Mouse (Mus musculus) megakaryocyte-erythroid progenitor cell, adult 5-6 weeks (primary cell): ENCODE data around the gene Pnliprp1. TPM values are rescaled to one million over a fixed set of nuclear protein-coding genes. Genes with fewer than 3 reads are reported as not detected.

Experiments
- ATAC-seq: replicated peaks from 2 replicates; pipeline ENCODE4 v1.8.0; 2016; ENCODE audit warnings: mild to moderate bottlenecking, inconsistent platforms; ENCODE audit not compliant: severe bottlenecking, poor library complexity, low FRiP score, low TSS enrichment
- total RNA-seq, 2 experiments: library from RNA; stranded (forward) in 1 of 2; stranded (reverse) in 1 of 2; fragments of 200-1000, 215-1000 nt in 1 of 2; fragments of >200 nt in 1 of 2; fragmentation: Nextera tagmentation in 1 of 2; gene quantifications; 2 replicates each; pipeline ENCODE4 v1.2.3; 2014 to 2017

Pnliprp1 gene
- total RNA-seq (2014; fragmentation: Nextera tagmentation) (not detected in 2 replicates), total RNA-seq (2017) (not detected in 2 replicates)

GRCm38 (mm10) chr19:58728445-58729031 is at the start of gene Pnliprp1:
Gene Pnliprp1 (plus strand): TSS chr19:58728887.
- ATAC-seq = no peak

GRCm38 (mm10) chr19:58688933-58689332 is 39.8 kb upstream of the Pnliprp1 start:
- ATAC-seq = no peak

DNA sequence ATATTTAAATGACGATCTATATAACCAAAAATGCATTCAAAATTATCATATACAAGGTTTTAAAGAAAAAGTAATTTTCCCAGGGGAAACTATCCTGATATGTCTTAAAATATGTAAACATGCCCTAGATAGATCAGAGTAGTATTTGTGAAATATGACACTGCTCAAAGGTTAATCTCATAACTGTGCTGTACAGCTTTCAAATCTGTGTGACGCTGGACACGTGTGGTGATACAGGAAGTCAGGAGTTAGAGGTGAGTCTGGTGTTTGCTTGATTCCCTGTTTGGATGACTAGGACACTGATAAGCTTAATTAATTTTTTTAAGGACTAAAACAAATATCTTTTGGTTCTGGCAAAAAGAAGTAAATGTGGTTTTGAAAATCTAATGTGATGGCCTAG is 33.4 kb upstream of the Pnliprp1 start:
- ATAC-seq = no peak

DNA sequence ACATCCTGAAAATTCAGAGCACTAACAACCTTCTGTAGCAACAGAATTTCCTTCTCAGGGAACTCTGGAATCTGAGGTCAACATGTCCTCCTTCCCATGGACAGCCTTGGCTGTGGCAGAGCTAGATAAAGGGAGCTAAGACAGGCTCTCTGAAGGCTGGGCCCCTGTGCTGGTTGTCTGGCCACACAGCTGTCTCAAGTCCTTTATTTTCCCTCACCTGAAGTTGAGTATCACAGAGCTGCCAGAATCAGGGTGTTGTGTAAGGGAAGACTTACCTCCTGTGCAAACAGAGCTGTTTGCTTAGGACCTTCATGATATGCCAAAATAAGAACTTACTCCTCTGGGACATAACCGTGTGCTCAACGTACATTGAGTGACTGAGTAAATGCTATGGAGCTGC is 32.5 kb upstream of the Pnliprp1 start:
- ATAC-seq = no peak

GRCm38 (mm10) chr19:58704556-58704955 is 24.1 kb upstream of the Pnliprp1 start:
- ATAC-seq = no peak

DNA sequence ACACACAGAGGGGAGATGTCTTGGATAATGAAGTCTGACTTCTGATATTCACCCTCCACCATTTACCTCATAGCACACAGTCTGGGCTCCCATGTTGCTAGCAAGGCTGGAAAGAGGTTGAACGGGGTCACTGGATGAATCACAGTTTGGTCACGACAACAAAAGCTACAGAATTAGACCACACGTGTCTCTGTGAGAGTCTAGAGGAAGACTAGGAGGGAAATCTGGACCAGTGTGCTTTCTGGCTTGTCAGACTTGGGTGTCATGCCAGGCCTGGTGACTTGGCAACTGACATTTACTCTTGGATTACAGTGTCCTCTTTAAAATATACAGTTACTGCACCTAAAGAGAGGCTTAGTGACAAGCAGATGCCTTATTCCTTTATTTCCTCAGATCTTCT is 20.1 kb upstream of the Pnliprp1 start:
- no peak for ATAC-seq

DNA sequence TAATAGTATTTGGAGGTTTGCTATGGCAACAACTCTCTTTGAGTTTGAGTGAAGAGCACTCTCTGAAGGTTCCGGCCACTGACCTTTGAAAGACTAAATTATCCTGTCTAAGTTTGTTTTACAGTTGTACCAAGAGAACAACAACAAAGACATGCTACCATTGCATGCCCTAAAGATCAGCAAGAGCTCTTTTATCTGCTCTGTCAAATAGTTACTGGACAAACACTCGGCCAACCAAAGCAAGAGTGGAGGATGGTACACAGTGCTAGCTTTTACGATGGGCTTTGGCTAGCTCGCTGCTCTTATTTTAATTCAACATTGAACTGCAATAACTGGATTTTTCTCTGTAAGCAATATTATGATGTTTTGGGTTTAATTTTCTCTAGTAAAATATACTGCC is 10.8 kb upstream of the Pnliprp1 start:
- ATAC-seq = no peak

- ATAC-seq = no peak
These were observed 8.2 kb upstream of the Pnliprp1 start for GRCm38 (mm10) chr19:58720439-58720838.

DNA sequence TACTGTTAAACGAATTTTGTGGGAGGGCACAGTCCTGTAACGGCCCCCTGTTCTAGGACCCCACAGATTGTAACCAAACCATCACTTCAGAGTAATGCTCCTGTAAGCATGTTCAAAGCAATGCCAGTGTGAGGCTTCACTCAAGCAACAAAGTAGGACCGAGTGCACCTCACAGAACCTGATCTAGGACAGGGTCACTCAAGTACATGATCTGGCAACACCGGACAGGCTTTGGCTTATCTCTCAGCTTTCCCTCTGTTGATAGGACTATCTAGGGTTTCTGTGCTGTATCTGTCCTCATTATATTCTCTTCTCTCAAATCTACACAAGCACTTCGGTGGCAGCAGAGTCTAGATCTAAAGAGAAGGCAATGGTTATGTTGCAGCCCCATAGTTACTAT is 2.1 kb upstream of the Pnliprp1 start:
- ATAC-seq = no peak

DNA sequence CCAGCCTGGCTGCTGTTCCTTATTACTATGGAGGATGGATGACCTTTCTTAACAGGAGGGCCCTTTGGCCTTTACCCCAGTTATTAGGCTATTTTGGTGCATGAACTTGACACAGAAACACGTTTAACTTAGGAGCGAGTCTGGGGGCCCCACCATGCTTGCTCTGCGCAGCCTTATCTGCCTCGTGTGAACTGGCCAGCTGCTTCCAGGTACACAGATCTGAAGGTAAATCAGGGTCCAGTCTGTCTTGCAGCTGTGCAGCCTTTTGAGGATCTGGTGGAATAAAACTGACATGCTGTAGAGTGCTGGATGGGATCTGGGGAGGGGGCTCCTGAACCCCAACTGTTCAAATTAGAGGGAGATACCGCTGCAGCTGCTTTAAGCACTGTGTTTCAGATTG is 931 bp upstream of the Pnliprp1 start:
- ATAC-seq = no peak

DNA sequence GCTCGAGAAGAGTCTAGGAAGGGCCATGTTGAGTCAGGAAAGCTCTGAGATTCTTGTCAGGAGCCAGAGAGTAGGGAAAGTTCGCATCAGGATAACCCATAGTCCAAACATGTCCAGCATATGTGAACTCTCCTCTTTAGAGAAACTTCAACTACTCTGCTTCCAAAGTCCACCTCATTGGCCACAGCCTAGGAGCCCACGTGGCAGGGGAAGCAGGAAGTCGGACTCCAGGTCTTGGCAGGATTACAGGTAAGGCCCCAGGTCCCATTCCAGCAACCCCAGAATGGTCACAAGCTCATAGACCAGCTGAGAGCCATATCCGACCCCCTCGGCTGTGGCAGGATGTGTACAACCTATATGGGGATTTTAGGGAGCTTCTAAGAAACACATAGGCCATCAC is 4.5 kb downstream of the Pnliprp1 start:
- no peak for ATAC-seq

DNA sequence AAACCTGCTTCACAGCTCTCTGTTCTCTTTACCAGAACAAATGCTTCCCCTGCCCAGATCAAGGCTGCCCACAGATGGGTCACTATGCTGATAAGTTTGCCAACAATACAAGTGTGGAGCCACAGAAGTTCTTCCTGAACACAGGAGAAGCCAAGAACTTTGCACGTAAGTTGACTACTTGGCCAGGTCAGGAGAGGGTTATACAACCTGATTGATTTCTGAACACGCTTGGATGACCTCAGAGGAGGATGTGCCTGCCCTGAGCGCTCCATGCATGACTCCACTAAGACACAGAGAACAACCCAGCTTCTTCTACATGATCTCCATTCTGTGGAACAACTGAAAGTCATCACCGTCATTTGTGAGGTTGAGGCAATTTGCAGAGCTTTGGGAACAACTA is 9.4 kb downstream of the Pnliprp1 start:
- ATAC-seq = no peak

DNA sequence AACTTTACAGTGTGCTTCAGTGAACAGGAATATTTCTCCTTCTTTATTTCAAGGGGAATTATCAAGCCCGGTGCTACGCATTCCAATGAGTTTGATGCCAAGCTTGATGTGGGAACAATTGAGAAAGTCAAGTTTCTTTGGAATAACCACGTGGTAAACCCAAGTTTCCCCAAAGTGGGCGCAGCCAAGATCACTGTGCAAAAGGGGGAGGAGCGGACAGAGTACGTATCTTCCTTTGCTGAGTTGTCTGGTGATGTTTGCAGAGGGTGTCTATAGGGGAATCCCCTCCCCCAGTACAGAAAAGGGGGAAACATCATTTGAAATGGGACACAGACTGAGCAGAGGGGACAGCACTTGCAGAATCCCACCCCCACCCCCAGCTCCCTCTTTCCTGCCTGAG is 12.3 kb downstream of the Pnliprp1 start:
- ATAC-seq = no peak

DNA sequence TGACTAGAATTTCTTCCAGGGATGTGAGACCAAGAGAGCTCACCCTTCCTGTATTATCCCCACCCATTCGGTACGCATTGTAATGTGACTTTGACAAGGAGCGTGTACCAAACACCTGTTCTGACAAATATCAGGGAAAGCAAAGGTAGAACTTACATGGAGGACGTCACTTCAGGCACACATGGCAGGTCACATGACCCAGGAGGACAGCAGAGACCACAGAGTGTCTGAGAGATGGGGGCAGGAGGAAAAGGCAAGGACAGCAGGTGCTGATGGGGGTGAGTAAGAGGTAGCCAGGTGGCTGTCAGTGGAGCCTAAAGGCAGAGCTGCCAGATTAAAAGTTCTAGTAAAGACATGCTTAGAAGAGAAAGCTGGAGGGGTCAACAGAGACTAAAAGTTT is 14.0 kb downstream of the Pnliprp1 start:
- ATAC-seq = no peak

GRCm38 (mm10) chr19:58743736-58744135 is 15.0 kb downstream of the Pnliprp1 start:
- no peak for ATAC-seq

- no peak for ATAC-seq
These were observed 18.9 kb downstream of the Pnliprp1 start for GRCm38 (mm10) chr19:58747498-58748000.

DNA sequence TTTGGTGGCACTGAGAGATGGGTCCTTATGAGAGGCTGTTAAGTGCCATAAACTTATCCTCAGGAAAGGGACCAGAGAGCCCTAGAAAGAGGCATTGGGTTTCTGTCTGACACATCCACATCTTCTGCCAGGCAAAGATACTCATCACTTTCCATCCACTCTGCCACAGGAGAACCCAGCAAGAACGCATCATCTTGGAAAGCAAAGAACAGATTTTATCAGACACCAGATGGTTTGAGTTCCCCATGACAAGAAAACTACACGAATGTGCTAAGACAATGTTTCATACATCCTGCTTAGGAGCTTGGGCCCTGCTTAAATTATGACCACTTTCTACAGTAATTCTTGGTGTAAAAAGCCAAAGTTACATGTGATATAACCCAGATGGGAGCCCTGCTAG is 22.1 kb downstream of the Pnliprp1 start:
- no peak for ATAC-seq

DNA sequence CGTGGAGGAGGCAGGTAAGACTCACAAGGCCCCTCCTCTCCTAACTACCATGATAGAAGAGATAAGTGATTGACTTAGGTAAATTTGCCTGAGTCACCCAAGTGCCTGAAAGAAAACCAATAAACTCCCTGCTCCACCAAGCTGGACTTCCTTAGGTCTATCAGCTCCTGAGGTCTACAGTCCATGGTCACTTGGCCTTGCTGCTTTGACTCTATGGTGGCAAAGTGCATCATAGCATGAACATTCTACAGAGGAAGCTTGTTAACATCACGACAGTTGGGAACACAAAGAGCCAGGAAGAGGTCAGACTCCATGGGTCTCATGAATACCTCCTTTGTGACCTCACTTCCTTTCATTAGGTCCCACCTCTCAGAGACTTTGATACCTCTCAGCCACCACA is 22.8 kb downstream of the Pnliprp1 start:
- ATAC-seq = no peak

DNA sequence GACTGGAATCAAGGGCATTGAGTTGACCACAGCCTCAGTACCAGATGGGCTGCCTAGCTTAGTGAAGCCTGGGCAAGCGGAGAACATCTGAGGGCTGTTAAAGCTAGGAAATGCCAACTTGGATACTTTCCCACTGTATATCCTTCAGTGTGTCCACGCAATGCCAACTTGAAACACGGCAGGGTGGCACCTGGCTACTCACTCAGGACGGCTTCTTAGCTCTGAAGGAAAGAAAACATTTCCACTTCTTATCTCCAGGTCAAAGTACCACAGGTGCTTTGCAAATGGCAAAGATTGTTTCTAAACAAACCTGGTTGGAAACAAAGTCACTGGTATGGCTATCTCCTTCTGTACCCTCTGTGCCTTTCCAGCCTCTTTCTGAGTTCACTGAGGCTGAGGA is 30.2 kb downstream of the Pnliprp1 start:
- no peak for ATAC-seq

- no peak for ATAC-seq
These were observed 30.7 kb downstream of the Pnliprp1 start, which contains the start of gene Pnliprp2 for GRCm38 (mm10) chr19:58759423-58759822. Gene Pnliprp2 (plus strand): TSS chr19:58759719.

GRCm38 (mm10) chr19:58762316-58762715 is 33.6 kb downstream of the Pnliprp1 start:
- ATAC-seq = no peak
